ENCODE assay signal across 7 mouse cellular contexts in genomic region chr4:134923258-134924018, GRCm38 (mm10). TPM values are rescaled to one million over a fixed set of nuclear protein-coding genes. Genes with fewer than 3 reads are reported as not detected.
DNase-seq lines count a peak whose midpoint lies in the region; ATAC-seq lines count a peak whose summit lies in the region.

Gene Rsrp1 (plus strand): TSS chr4:134923592.

- no peaks in the 10 kb centered on the region for H3K27me3 ChIP-seq in intestine, embryonic 16.5 days (replicated peaks; ENCODE audit: control insufficient read depth, insufficient read depth, low read length)
- H3K27me3 ChIP-seq in midbrain, embryonic 11.5 days (ENCODE audit: control insufficient read depth, insufficient read depth, low read length): no peaks in the 10 kb centered on the region

- H3K4me3 ChIP-seq in intestine, embryonic 16.5 days (ENCODE audit: low read length): peak within 1 kb of the TSS; percentile 100
- peak within 1 kb of the TSS; percentile 100 for H3K4me3 ChIP-seq in midbrain, embryonic 11.5 days (ENCODE audit: low read depth, low read length)

- H3K4me1 ChIP-seq in intestine, embryonic 16.5 days (ENCODE audit: control insufficient read depth, insufficient read depth, low read length): peaks cover 14% of the 10 kb centered on the region
- peaks cover 9% of the 10 kb centered on the region for H3K4me1 ChIP-seq in midbrain, embryonic 11.5 days (ENCODE audit: control insufficient read depth, insufficient read depth, low read length)

- WGBS in intestine, embryonic 16.5 days: under 1% methylated on average over 64 of the region's 64 CpGs
- under 1% methylated on average over 64 of the region's 64 CpGs for WGBS in midbrain, embryonic 11.5 days

- peak within 1 kb of the TSS; percentile 79 for H3K4me2 ChIP-seq in intestine, embryonic 16.5 days (ENCODE audit: low read depth, low read length)
- H3K4me2 ChIP-seq in midbrain, embryonic 11.5 days: peak within 1 kb of the TSS; percentile 94

- DNase-seq in adrenal gland, adult 2 months: peak; percentile 97
- DNase-seq in embryo, embryonic 11.5 days (ENCODE audit: low read depth, low spot score): peak; percentile 98
- DNase-seq in gastrocnemius, postnatal 4 days (ENCODE audit: low spot score in 2 of 2): peak; percentile 97 to 99
- DNase-seq in left cerebral cortex, postnatal 36 days (ENCODE audit: low spot score in 2 of 2): peak; percentile 97 to 98
- peak; percentile 100 for DNase-seq in midbrain, embryonic 11.5 days (ENCODE audit: low spot score, missing footprints)
- DNase-seq in skeletal muscle tissue, adult 2 months (ENCODE audit: low read depth, low spot score): peak; percentile 100

- peak; percentile 91 for ATAC-seq in intestine, embryonic 16.5 days
- peak; percentile 93 for ATAC-seq in midbrain, embryonic 11.5 days (ENCODE audit: low FRiP score)

- H3K9ac ChIP-seq in intestine, embryonic 16.5 days (ENCODE audit: low read depth, low read length): peak within 1 kb of the TSS; percentile 100
- peak within 1 kb of the TSS; percentile 96 for H3K9ac ChIP-seq in midbrain, embryonic 11.5 days (ENCODE audit: low read length)

- H3K36me3 ChIP-seq in intestine, embryonic 16.5 days (ENCODE audit: control insufficient read depth, insufficient read depth, low read length): peaks cover 22% of the 10 kb centered on the region
- peaks cover 19% of the 10 kb centered on the region for H3K36me3 ChIP-seq in midbrain, embryonic 11.5 days (ENCODE audit: control insufficient read depth, insufficient read depth, low read length)

- peak within 1 kb of the TSS; percentile 97 for H3K27ac ChIP-seq in intestine, embryonic 16.5 days (ENCODE audit: low read length)
- peak within 1 kb of the TSS; percentile 89 for H3K27ac ChIP-seq in midbrain, embryonic 11.5 days (ENCODE audit: low read depth, low read length)

- H3K9me3 ChIP-seq in intestine, embryonic 16.5 days (ENCODE audit: control insufficient read depth, low read length): no peaks in the 10 kb centered on the region
- no peaks in the 10 kb centered on the region for H3K9me3 ChIP-seq in midbrain, embryonic 11.5 days (ENCODE audit: control insufficient read depth, low read length)

- intact Hi-C loops in left cerebral cortex, postnatal 36 days (cut with DNase I): no loop called here

RNA-seq across cellular contexts. Expression of gene Rsrp1, which starts in this region (rescaled TPM):
- total RNA-seq in adrenal gland, adult 2 months (2021): 100 to 1,000 TPM; 313 to 460 TPM
- 2,634 and 2,855 TPM in 2 replicates for polyA plus RNA-seq in adrenal gland, adult 2 months (2012; rRNA removed)
- 100 to 1,000 TPM; 115 to 148 TPM for total RNA-seq in gastrocnemius, postnatal 4 days (2021)
- polyA plus RNA-seq in intestine, embryonic 16.5 days (2015; fragmentation: Nextera tagmentation; extraction: Ambion mirVana): 462 and 467 TPM in 2 replicates
- total RNA-seq in left cerebral cortex, postnatal 36 days (2021): 100 to 1,000 TPM; 258 to 266 TPM
- 352 and 403 TPM in 2 replicates for polyA plus RNA-seq in midbrain, embryonic 11.5 days (2014; fragmentation: Nextera tagmentation; extraction: Ambion mirVana)

Comparison
In these comparisons a context has a peak if more than half of its experiments do, and no peak if none do; other contexts are left out.
1. Peak in every context shown above with its lines: DNase-seq, ATAC-seq, H3K4me3 ChIP-seq and H3K27ac ChIP-seq.